Mouse (Mus musculus) embryonic facial prominence, embryonic 12.5 days (tissue): ENCODE results near the gene Klra10. TPM values are rescaled to one million over a fixed set of nuclear protein-coding genes. Genes with fewer than 3 reads are reported as not detected.
"Not testable (repeated sequence)": the region's sequence is repeated elsewhere in the genome, so short reads cannot be mapped to it uniquely, and the experiment has no call there.

Source experiments
- ATAC-seq: fragments of 200-750 bp; cut with Nextera tagmentation; 2 replicates; pipeline ENCODE4 v1.8.0; 2017; ENCODE audit not compliant: insufficient number of reproducible peaks, insufficient read depth, low FRiP score, low TSS enrichment
- H3K27ac ChIP-seq: fragments of 300-500 bp; sonication (generic); 2 replicates; pipeline ENCODE4 v1.5.1; 2016; ENCODE audit warnings: mild to moderate bottlenecking
- H3K27me3 ChIP-seq: fragments of 300-500 bp; sonication (generic); 2 replicates; pipeline ENCODE4 v1.6.1; 2016; ENCODE audit warnings: mild to moderate bottlenecking, moderate library complexity
- H3K36me3 ChIP-seq: fragments of 300-500 bp; sonication (generic); 2 replicates; pipeline ENCODE4 v1.6.1; 2016; ENCODE audit warnings: mild to moderate bottlenecking
- H3K4me1 ChIP-seq: fragments of 300-500 bp; sonication (generic); 2 replicates; pipeline ENCODE4 v1.6.1; 2016
- H3K4me2 ChIP-seq: fragments of 300-500 bp; sonication (generic); replicated peaks from 2 replicates; pipeline ENCODE4 v1.6.1; 2016; ENCODE audit warnings: mild to moderate bottlenecking, moderate library complexity
- H3K4me3 ChIP-seq: fragments of 300-500 bp; sonication (generic); 2 replicates; pipeline ENCODE4 v1.5.1; 2016; ENCODE audit warnings: mild to moderate bottlenecking
- H3K9ac ChIP-seq: fragments of 300-500 bp; sonication (generic); 2 replicates; pipeline ENCODE4 v1.6.1; 2016; ENCODE audit warnings: mild to moderate bottlenecking, moderate library complexity
- H3K9me3 ChIP-seq: fragments of 300-500 bp; sonication (generic); 2 replicates; pipeline ENCODE4 v1.6.1; 2016; ENCODE audit warnings: mild to moderate bottlenecking, moderate library complexity
- WGBS: fragments of 180-500 bp; shearing (Covaris S2); methylation state at CpG from one replicate; pipeline ENCODE4 v1.1.7; 2016; 5-methylcytosine and 5-hydroxymethylcytosine counted together
- polyA plus RNA-seq: library from polyadenylated mRNA; unstranded; fragments of >200 nt; fragmentation: Nextera tagmentation; extraction: Ambion mirVana; gene quantifications from 2 replicates; pipeline ENCODE4 v1.2.1, GENCODE M21; 2016

The Klra10 gene
- not detected in 2 replicates for polyA plus RNA-seq

DNA sequence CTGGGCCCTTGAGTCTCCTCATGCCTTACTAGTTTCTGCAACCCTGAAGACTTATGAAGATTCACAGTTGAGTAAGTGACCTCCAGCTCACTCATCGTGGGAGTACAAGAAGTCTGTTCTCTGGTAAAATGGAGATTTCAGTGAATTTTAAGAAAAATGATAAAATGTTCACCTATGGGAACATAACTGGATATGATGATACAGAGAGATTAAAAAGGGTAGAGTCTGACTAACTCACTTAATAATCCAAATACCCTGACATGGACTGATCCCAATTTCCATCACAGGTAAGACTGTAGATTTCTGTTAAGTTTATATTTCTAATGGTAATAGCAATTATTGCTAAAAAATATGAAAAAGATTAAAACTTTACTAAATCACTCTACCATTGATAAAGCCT lies at the start of gene Klra10:
Gene Klra10, minus strand, starts transcription at position 101 of the 400 bp plus-strand sequence.
- 83% methylated on average over 1 of the region's 1 CpGs for WGBS
- not testable (repeated sequence) for H3K36me3 ChIP-seq, H3K27me3 ChIP-seq, H3K9me3 ChIP-seq, ATAC-seq, H3K9ac ChIP-seq, H3K4me2 ChIP-seq, H3K4me3 ChIP-seq, H3K4me1 ChIP-seq, H3K27ac ChIP-seq

DNA sequence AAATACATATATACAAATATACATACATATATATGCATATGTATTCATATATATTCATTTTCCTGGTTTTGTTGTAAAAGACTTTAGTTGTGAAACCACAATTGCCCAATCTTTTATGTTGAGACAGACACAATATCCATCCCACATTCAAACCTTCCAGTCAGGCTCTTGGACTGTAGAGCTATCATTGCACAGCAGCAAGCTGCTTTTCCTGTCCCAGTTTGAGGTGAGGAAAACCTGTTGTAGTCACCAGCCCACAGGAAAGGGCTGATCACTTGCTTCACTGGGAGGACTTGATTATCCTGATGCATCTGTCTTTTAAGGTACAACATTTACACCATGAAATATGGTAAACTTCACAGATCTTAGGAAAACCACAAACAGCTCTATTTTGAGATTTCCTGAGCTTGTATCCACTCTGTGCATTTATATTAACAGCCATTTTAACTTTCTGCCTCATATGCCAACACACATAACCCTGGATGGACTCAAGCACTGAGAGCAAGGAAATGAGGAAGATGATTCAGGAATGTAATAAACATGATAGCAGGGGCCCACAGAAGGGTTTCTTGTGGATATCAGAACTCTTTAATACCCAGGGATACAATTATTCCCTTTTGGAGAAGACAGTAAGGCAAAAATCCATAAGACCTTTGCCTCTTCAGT lies 6.4 kb upstream of the Klra10 start:
- no peaks in the 10 kb centered on the region for H3K27me3 ChIP-seq
- H3K9me3 ChIP-seq: no peaks in the 10 kb centered on the region; the same call in 1 of the 2 replicates
- no peak for ATAC-seq
- no peak overlapping the region for H3K9ac ChIP-seq
- H3K4me3 ChIP-seq: no peak overlapping the region
- H3K36me3 ChIP-seq: no peaks in the 10 kb centered on the region
- H3K27ac ChIP-seq: no peak overlapping the region
- no peaks in the 10 kb centered on the region for H3K4me1 ChIP-seq
- H3K4me2 ChIP-seq: no peak overlapping the region

GRCm38 (mm10) chr6:130255326-130255725 lies 26.4 kb downstream of the Klra10 start:
- no peak overlapping the region for H3K9ac ChIP-seq
- H3K4me1 ChIP-seq: no peaks in the 10 kb centered on the region
- H3K4me3 ChIP-seq: no peak overlapping the region
- H3K9me3 ChIP-seq: 0 out of 2 replicates have a peak, but pooled peaks cover 7% of the 10 kb centered on the region
- no peaks in the 10 kb centered on the region for H3K27me3 ChIP-seq
- no peak overlapping the region for H3K4me2 ChIP-seq
- ATAC-seq: no peak
- no peak overlapping the region for H3K27ac ChIP-seq
- 91% methylated on average over 2 of the region's 2 CpGs for WGBS
- H3K36me3 ChIP-seq: no peaks in the 10 kb centered on the region

- Histone ChIP-seq H3K36me3 (no peaks in the 10 kb centered on the region), H3K27ac (no peak overlapping the region), H3K4me3 (no peak overlapping the region), H3K9ac (no peak overlapping the region), H3K4me1 (no peaks in the 10 kb centered on the region), H3K27me3 (no peaks in the 10 kb centered on the region), H3K4me2 (no peak overlapping the region), H3K9me3 (0 out of 2 replicates have a peak, but pooled peaks cover 6% of the 10 kb centered on the region)
- ATAC-seq: no peak
- 69% methylated on average over 2 of the region's 2 CpGs for WGBS
These were observed 44.2 kb downstream of the Klra10 start for GRCm38 (mm10) chr6:130237536-130237935.

DNA sequence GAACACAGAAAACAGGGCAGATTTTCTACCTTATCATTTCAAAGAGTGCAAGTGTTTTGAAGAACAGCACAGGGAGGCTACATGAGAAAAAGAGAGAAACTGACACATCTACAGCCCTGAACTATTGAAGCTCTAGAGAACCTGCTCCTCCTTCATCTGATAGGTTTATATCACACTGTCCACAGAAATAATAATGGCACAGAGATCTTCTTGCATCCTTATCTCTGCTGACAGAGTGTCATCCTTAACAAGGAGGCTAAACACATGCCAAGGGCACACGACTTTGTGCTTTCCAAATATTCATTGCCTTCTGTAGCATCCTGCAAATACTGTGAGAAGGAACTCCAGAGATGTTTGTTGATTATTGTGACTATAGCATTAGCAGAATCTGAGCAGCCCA lies 45.1 kb downstream of the Klra10 start:
- H3K9ac ChIP-seq: no peak overlapping the region
- H3K4me1 ChIP-seq: no peaks in the 10 kb centered on the region
- H3K36me3 ChIP-seq: no peaks in the 10 kb centered on the region
- no peak overlapping the region for H3K4me2 ChIP-seq
- no peak overlapping the region for H3K27ac ChIP-seq
- H3K27me3 ChIP-seq: no peaks in the 10 kb centered on the region
- ATAC-seq: no peak
- WGBS: 45% methylated on average over 1 of the region's 1 CpGs
- H3K9me3 ChIP-seq: 0 out of 2 replicates have a peak, but pooled peaks cover 6% of the 10 kb centered on the region
- no peak overlapping the region for H3K4me3 ChIP-seq

DNA sequence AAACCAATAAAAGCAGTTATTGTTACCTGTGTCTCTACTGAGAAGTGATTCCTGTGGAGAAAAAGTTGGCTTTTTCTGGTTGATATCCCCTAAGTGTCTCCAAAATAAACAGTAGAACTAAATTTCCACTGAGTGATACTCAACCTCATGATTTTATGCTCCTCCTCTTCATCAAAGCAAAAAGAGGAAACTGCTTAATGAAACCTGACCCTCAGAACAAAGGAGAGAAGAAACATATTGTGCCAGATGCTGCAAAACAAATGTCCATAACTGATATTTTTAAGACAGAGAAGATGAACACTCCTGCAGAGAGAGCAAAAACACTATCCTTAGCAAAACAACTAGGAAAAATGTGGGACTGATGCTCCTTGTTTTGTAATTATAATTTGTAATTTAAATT lies 48.5 kb downstream of the Klra10 start, which contains the start of gene Klra7:
Gene Klra7, minus strand, starts transcription at position 101 of the 400 bp plus-strand sequence.
- Histone ChIP-seq H3K4me2 (no peak within 1 kb of the TSS), H3K4me3 (no peak within 1 kb of the TSS), H3K4me1 (no peaks in the 10 kb centered on the region), H3K27me3 (no peaks in the 10 kb centered on the region), H3K9ac (no peak within 1 kb of the TSS), H3K9me3 (0 out of 2 replicates have a peak, but pooled peaks cover 4% of the 10 kb centered on the region), H3K36me3 (no peaks in the 10 kb centered on the region), H3K27ac (no peak within 1 kb of the TSS)
- ATAC-seq: no peak

Other genes with a start within 250 kb of the Klra10 start
- gene Klra4, start 214.7 kb downstream of the Klra10 start, polyA plus RNA-seq: not detected in 2 replicates
- not detected in 2 replicates for gene Klra8, start 152.0 kb downstream of the Klra10 start, polyA plus RNA-seq
- gene Klra9, start 88.8 kb downstream of the Klra10 start, polyA plus RNA-seq: not detected in 2 replicates
- gene Klra7, start 48.6 kb downstream of the Klra10 start, polyA plus RNA-seq: not detected in 2 replicates
- gene Klra3, start 55.6 kb upstream of the Klra10 start, polyA plus RNA-seq: not detected in 2 replicates
- gene Klra1, start 104.9 kb upstream of the Klra10 start, polyA plus RNA-seq: not detected in 2 replicates